23 mouse cellular contexts compared by ENCODE assay signal in genomic region chr7:30027331-30027730, GRCm38 (mm10). TPM values are rescaled to one million over a fixed set of nuclear protein-coding genes. Genes with fewer than 3 reads are reported as not detected.
DNase-seq lines count a peak whose midpoint lies in the region; ATAC-seq and TF ChIP-seq lines count a peak whose summit lies in the region.
"Had no signal": no experiment of that assay in that cellular context is flagged by ENCODE, and none has a peak within 500 bp of the region (broad histone marks: within the 10 kb centered on the region; RNA-seq: fewer than 3 reads in every experiment).

No protein-coding gene starts in this region.

- peak; percentile 4 for TF ChIP-seq POLR2A in myocyte (IDR thresholded peaks at IDR 0.05; ENCODE audit: insufficient read length, low read depth)

- 83% methylated on average over 4 of the region's 4 CpGs for WGBS in heart, embryonic 10.5 days
- WGBS in limb, embryonic 11.5 days: 39% methylated on average over 4 of the region's 4 CpGs
- 68% methylated on average over 4 of the region's 4 CpGs for WGBS in limb, embryonic 10.5 days
- WGBS in midbrain, embryonic 11.5 days: 80% methylated on average over 4 of the region's 4 CpGs
- 76% methylated on average over 4 of the region's 4 CpGs for WGBS in midbrain, postnatal 0 days

- no peak overlapping the region for H3K4me2 ChIP-seq in limb, embryonic 11.5 days (ENCODE audit: low read depth, severe bottlenecking)
- H3K4me2 ChIP-seq in midbrain, embryonic 11.5 days: no peak overlapping the region
- H3K4me2 ChIP-seq in midbrain, postnatal 0 days (ENCODE audit: low read depth, low read length, poor library complexity, severe bottlenecking): no peak overlapping the region
- H3K4me2 ChIP-seq in myocyte (ENCODE audit: low read depth): no peak overlapping the region
- H3K4me2 ChIP-seq: embryonic facial prominence, embryonic 12.5 days; forebrain, embryonic 13.5 days; forebrain, embryonic 15.5 days had no signal

- DNase-seq in heart, embryonic 10.5 days (ENCODE audit: low spot score): peak; percentile 70
- no peak for DNase-seq in heart, adult 9 months (ENCODE audit: low spot score in 2 of 2)
- DNase-seq in limb, embryonic 11.5 days (ENCODE audit: low spot score): no peak
- no peak for DNase-seq in limb, embryonic 10.5 days (ENCODE audit: low spot score)
- peak; percentile 81 for DNase-seq in midbrain, embryonic 11.5 days (ENCODE audit: low spot score, missing footprints)
- no peak for DNase-seq in midbrain, postnatal 0 days (ENCODE audit: low spot score)
- DNase-seq in retina, postnatal 1 day: no peak
- DNase-seq: adrenal gland, adult 2 months; adrenal gland, postnatal 10 days; adrenal gland, postnatal 25 days; B cell, adult 2 months; cerebellum, adult 11 months; cerebellum, adult 18-20 months; cerebellum, adult 9-10 months; cerebellum, postnatal 10 days; cerebellum, postnatal 25 days had no signal

- no peaks in the 10 kb centered on the region for H3K79me2 ChIP-seq in myocyte (ENCODE audit: control insufficient read depth, insufficient read depth)

- peaks cover 60% of the 10 kb centered on the region for H3K36me3 ChIP-seq in heart, embryonic 10.5 days
- peaks cover 30% of the 10 kb centered on the region for H3K36me3 ChIP-seq in limb, embryonic 11.5 days (ENCODE audit: control insufficient read depth, insufficient read depth, low read length)
- H3K36me3 ChIP-seq in limb, embryonic 10.5 days: peaks cover 61% of the 10 kb centered on the region
- peaks cover 19% of the 10 kb centered on the region for H3K36me3 ChIP-seq in midbrain, embryonic 11.5 days (ENCODE audit: control insufficient read depth, insufficient read depth, low read length)
- H3K36me3 ChIP-seq in midbrain, postnatal 0 days (ENCODE audit: insufficient read depth, low read length): peaks cover 25% of the 10 kb centered on the region
- peaks cover 46% of the 10 kb centered on the region for H3K36me3 ChIP-seq in myocyte (ENCODE audit: control insufficient read depth, insufficient read depth)

- no peak overlapping the region for H3K4me3 ChIP-seq in heart, embryonic 10.5 days
- no peak overlapping the region for H3K4me3 ChIP-seq in limb, embryonic 11.5 days (ENCODE audit: low read depth, low read length)
- H3K4me3 ChIP-seq in limb, embryonic 10.5 days: no peak overlapping the region
- H3K4me3 ChIP-seq in midbrain, embryonic 11.5 days (ENCODE audit: low read depth, low read length): no peak overlapping the region
- no peak overlapping the region for H3K4me3 ChIP-seq in midbrain, postnatal 0 days (ENCODE audit: low read depth, low read length)
- no peak overlapping the region for H3K4me3 ChIP-seq in myocyte
- H3K4me3 ChIP-seq: embryonic facial prominence, embryonic 10.5 days; embryonic facial prominence, embryonic 12.5 days; forebrain, embryonic 13.5 days; forebrain, embryonic 15.5 days had no signal

- no peak for TF ChIP-seq CTCF in midbrain, postnatal 0 days (IDR thresholded peaks at IDR 0.05)

- no peaks in the 10 kb centered on the region for H3K9me3 ChIP-seq in heart, embryonic 10.5 days
- H3K9me3 ChIP-seq in limb, embryonic 11.5 days (ENCODE audit: control insufficient read depth, low read length): no peaks in the 10 kb centered on the region
- H3K9me3 ChIP-seq in limb, embryonic 10.5 days (replicated peaks): no peaks in the 10 kb centered on the region
- H3K9me3 ChIP-seq in midbrain, embryonic 11.5 days (ENCODE audit: control insufficient read depth, low read length): no peaks in the 10 kb centered on the region
- no peaks in the 10 kb centered on the region for H3K9me3 ChIP-seq in midbrain, postnatal 0 days (ENCODE audit: low read length)
- H3K9me3 ChIP-seq: embryonic facial prominence, embryonic 10.5 days; embryonic facial prominence, embryonic 12.5 days; forebrain, embryonic 13.5 days; forebrain, embryonic 15.5 days had no signal

- no peak overlapping the region for H3K27ac ChIP-seq in heart, embryonic 10.5 days
- H3K27ac ChIP-seq in limb, embryonic 11.5 days (replicated peaks; ENCODE audit: low read depth, low read length): 0 out of 2 replicates have a peak overlapping the region, but pooled peaks have one; percentile 39
- H3K27ac ChIP-seq in limb, embryonic 10.5 days: no peak overlapping the region
- no peak overlapping the region for H3K27ac ChIP-seq in midbrain, embryonic 11.5 days (ENCODE audit: low read depth, low read length)
- H3K27ac ChIP-seq in midbrain, postnatal 0 days (ENCODE audit: low read depth, low read length): no peak overlapping the region
- H3K27ac ChIP-seq: embryonic facial prominence, embryonic 10.5 days; embryonic facial prominence, embryonic 12.5 days; forebrain, embryonic 13.5 days; forebrain, embryonic 15.5 days had no signal

- ATAC-seq in limb, embryonic 11.5 days (ENCODE audit: insufficient number of reproducible peaks, low FRiP score, low TSS enrichment, low read depth): no peak
- ATAC-seq in midbrain, embryonic 11.5 days (ENCODE audit: low FRiP score): no peak
- no peak for ATAC-seq in midbrain, postnatal 0 days (ENCODE audit: low FRiP score)
- ATAC-seq: CD4-positive, CD25-positive, alpha-beta regulatory T cell, adult 4 months; forebrain, embryonic 13.5 days; forebrain, embryonic 15.5 days had no signal

- no peaks in the 10 kb centered on the region for H3K27me3 ChIP-seq in heart, embryonic 10.5 days (ENCODE audit: insufficient read depth, poor library complexity, severe bottlenecking)
- H3K27me3 ChIP-seq in limb, embryonic 11.5 days (ENCODE audit: control insufficient read depth, insufficient read depth, low read length): no peaks in the 10 kb centered on the region
- H3K27me3 ChIP-seq in limb, embryonic 10.5 days (ENCODE audit: low read depth, poor library complexity, severe bottlenecking): no peaks in the 10 kb centered on the region
- H3K27me3 ChIP-seq in midbrain, embryonic 11.5 days (ENCODE audit: control insufficient read depth, insufficient read depth, low read length): no peaks in the 10 kb centered on the region
- H3K27me3 ChIP-seq in midbrain, postnatal 0 days (ENCODE audit: insufficient read depth, low read length): no peaks in the 10 kb centered on the region
- no peaks in the 10 kb centered on the region for H3K27me3 ChIP-seq in myocyte (ENCODE audit: control insufficient read depth, insufficient read depth, insufficient read length)
- H3K27me3 ChIP-seq: CH12.LX; embryonic facial prominence, embryonic 12.5 days; forebrain, embryonic 13.5 days; forebrain, embryonic 15.5 days had no signal

- no peak overlapping the region for H3ac ChIP-seq in myocyte (ENCODE audit: control insufficient read depth, insufficient read length)

- H3K4me1 ChIP-seq in heart, embryonic 10.5 days: 0 out of 2 replicates have a peak, but pooled peaks cover 3% of the 10 kb centered on the region
- H3K4me1 ChIP-seq in limb, embryonic 11.5 days (ENCODE audit: control insufficient read depth, insufficient read depth, low read length): no peaks in the 10 kb centered on the region
- H3K4me1 ChIP-seq in limb, embryonic 10.5 days: peaks cover 12% of the 10 kb centered on the region; the same call in 1 of the 2 replicates
- no peaks in the 10 kb centered on the region for H3K4me1 ChIP-seq in midbrain, embryonic 11.5 days (ENCODE audit: control insufficient read depth, insufficient read depth, low read length)
- H3K4me1 ChIP-seq in midbrain, postnatal 0 days (ENCODE audit: insufficient read depth, low read length): no peaks in the 10 kb centered on the region
- H3K4me1 ChIP-seq: forebrain, embryonic 13.5 days; forebrain, embryonic 15.5 days had no signal

- H3K9ac ChIP-seq in limb, embryonic 11.5 days (ENCODE audit: low read length): no peak overlapping the region
- no peak overlapping the region for H3K9ac ChIP-seq in midbrain, embryonic 11.5 days (ENCODE audit: low read length)
- H3K9ac ChIP-seq in midbrain, postnatal 0 days (replicated peaks; ENCODE audit: low read length, poor library complexity, severe bottlenecking): no peak overlapping the region
- H3K9ac ChIP-seq: embryonic facial prominence, embryonic 12.5 days; forebrain, embryonic 13.5 days; forebrain, embryonic 15.5 days had no signal

TF ChIP-seq in myocyte, 11 proteins besides CTCF, POLR2A, EP300 and RAD21:
- no peak for TF ChIP-seq MAX (IDR thresholded peaks at IDR 0.05; ENCODE audit: low read depth)
- TF ChIP-seq MYOG (IDR thresholded peaks at IDR 0.05; ENCODE audit: control insufficient read depth in 1 of 3, insufficient read depth in 1 of 3, insufficient read length in 2 of 3, low read depth in 2 of 3): no peak
- no peak for TF ChIP-seq TCF3 (IDR thresholded peaks at IDR 0.05; ENCODE audit: insufficient read length, low read depth)
TF ChIP-seq in myocyte: peak in this region for 0.

RNA-seq across cellular contexts. Expression of gene Zfp14, which starts 23.8 kb away (rescaled TPM):
- 2.7 and 3.2 TPM in 2 replicates for polyA plus RNA-seq in heart, embryonic 10.5 days (2016; fragmentation: Nextera tagmentation; extraction: Ambion mirVana)
- 3.8 and 4.0 TPM in 2 replicates for polyA plus RNA-seq in limb, embryonic 11.5 days (2014; fragmentation: Nextera tagmentation; extraction: Ambion mirVana)
- polyA plus RNA-seq in limb, embryonic 10.5 days (2016; fragmentation: Nextera tagmentation; extraction: Ambion mirVana): 2.5 and 3.6 TPM in 2 replicates
- polyA plus RNA-seq in midbrain, embryonic 11.5 days (2014; fragmentation: Nextera tagmentation; extraction: Ambion mirVana): 6.1 and 6.2 TPM in 2 replicates
- total RNA-seq in midbrain, postnatal 0 days (2014; rRNA removed): 13.0 and 16.5 TPM in 2 replicates
- polyA plus RNA-seq in midbrain, postnatal 0 days (2015; fragmentation: Nextera tagmentation; extraction: Ambion mirVana): 5.8 and 8.7 TPM in 2 replicates
- 0.97 TPM for polyA plus RNA-seq in myocyte (2012; fragmentation: generic; extraction: Trizol)

RNA-seq across cellular contexts. Expression of gene Zfp568, which starts 43.6 kb away (rescaled TPM):
- 32.0 and 33.8 TPM in 2 replicates for polyA plus RNA-seq in heart, embryonic 10.5 days (2016; fragmentation: Nextera tagmentation; extraction: Ambion mirVana)
- 25.2 and 30.5 TPM in 2 replicates for polyA plus RNA-seq in limb, embryonic 11.5 days (2014; fragmentation: Nextera tagmentation; extraction: Ambion mirVana)
- polyA plus RNA-seq in limb, embryonic 10.5 days (2016; fragmentation: Nextera tagmentation; extraction: Ambion mirVana): 35.6 and 37.3 TPM in 2 replicates
- 11.7 and 13.0 TPM in 2 replicates for polyA plus RNA-seq in midbrain, embryonic 11.5 days (2014; fragmentation: Nextera tagmentation; extraction: Ambion mirVana)
- 8.2 and 12.6 TPM in 2 replicates for total RNA-seq in midbrain, postnatal 0 days (2014; rRNA removed)
- polyA plus RNA-seq in midbrain, postnatal 0 days (2015; fragmentation: Nextera tagmentation; extraction: Ambion mirVana): 2.0 and 2.5 TPM in 2 replicates
- 27.4 TPM for polyA plus RNA-seq in myocyte (2012; fragmentation: generic; extraction: Trizol)

RNA-seq across cellular contexts. Expression of gene Zfp82, which starts 45.4 kb away (rescaled TPM):
- polyA plus RNA-seq in heart, embryonic 10.5 days (2016; fragmentation: Nextera tagmentation; extraction: Ambion mirVana): 4.5 and 5.2 TPM in 2 replicates
- polyA plus RNA-seq in limb, embryonic 11.5 days (2014; fragmentation: Nextera tagmentation; extraction: Ambion mirVana): 4.3 and 4.7 TPM in 2 replicates
- polyA plus RNA-seq in limb, embryonic 10.5 days (2016; fragmentation: Nextera tagmentation; extraction: Ambion mirVana): 4.4 and 5.3 TPM in 2 replicates
- 7.4 and 8.8 TPM in 2 replicates for polyA plus RNA-seq in midbrain, embryonic 11.5 days (2014; fragmentation: Nextera tagmentation; extraction: Ambion mirVana)
- 5.3 and 6.4 TPM in 2 replicates for total RNA-seq in midbrain, postnatal 0 days (2014; rRNA removed)
- polyA plus RNA-seq in midbrain, postnatal 0 days (2015; fragmentation: Nextera tagmentation; extraction: Ambion mirVana): 5.4 and 6.4 TPM in 2 replicates
- polyA plus RNA-seq in myocyte (2012; fragmentation: generic; extraction: Trizol): 2.8 TPM

Comparison
In these comparisons a context has a peak if more than half of its experiments do, and no peak if none do; other contexts are left out.
1. DNase-seq: peak in heart, embryonic 10.5 days (single experiment) and midbrain, embryonic 11.5 days (single experiment); none in heart, adult 9 months (0 of 2), limb, embryonic 11.5 days (single experiment), limb, embryonic 10.5 days (single experiment), midbrain, postnatal 0 days (single experiment) and retina, postnatal 1 day (single experiment).